8 mouse cellular contexts compared by ENCODE assay signal in the genomic region with DNA sequence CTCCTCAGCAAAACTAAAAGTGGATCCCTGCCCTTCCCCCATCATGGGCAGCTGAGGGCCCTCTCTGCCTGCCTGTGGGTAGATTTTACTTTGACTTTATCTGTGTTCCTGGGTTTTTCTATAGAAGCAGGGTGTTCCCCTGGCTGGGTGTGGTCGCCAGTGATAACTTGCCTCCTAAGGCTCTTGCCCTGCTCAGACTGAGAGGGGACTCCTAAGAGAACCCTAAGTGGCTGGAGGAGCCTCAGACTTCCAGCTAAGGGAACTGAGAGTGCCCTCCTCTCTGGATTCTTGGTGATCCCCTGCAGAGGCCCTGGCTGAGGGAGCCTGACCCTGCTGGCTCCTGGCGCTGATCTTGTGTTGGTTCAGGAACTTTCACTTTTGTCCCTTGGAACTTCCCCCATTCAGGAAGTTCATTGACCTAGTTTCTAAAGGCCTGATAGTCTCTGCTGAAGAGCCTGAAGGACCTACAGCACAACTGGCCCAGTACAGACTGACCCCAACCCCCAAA. TPM values are rescaled to one million over a fixed set of nuclear protein-coding genes. Genes with fewer than 3 reads are reported as not detected.
A peak's percentile ranks its signal among the peaks of the same experiment; 100 is the strongest.
DNase-seq lines count a peak whose midpoint lies in the region; ATAC-seq and TF ChIP-seq lines count a peak whose summit lies in the region.
"Had no signal": no experiment of that assay in that cellular context is flagged by ENCODE, and none has a peak within 500 bp of the region (broad histone marks: within the 10 kb centered on the region; RNA-seq: fewer than 3 reads in every experiment).

No protein-coding gene starts in this region.

- no peak overlapping the region for H3K4me3 ChIP-seq in ES-E14 (ENCODE audit: insufficient read depth in 1 of 2, low read depth in 1 of 2, low read length in 2 of 2, poor library complexity in 1 of 2, severe bottlenecking in 1 of 2)
- H3K4me3 ChIP-seq in bone marrow, adult 2 months (replicated peaks; ENCODE audit: control insufficient read depth, low read depth, low read length) = no peak overlapping the region
- no peak overlapping the region for H3K4me3 ChIP-seq in midbrain, postnatal 0 days (ENCODE audit: low read depth, low read length)

- TF ChIP-seq POLR2A in bone marrow, adult 2 months (IDR thresholded peaks at IDR 0.05; ENCODE audit: borderline replicate concordance, control insufficient read depth, low read depth, low read length) = 0 out of 2 replicates have a peak, but pooled peaks have one; percentile 10

- no peak for DNase-seq in ES-E14 (ENCODE audit: low read depth, low spot score)
- peak; percentile 71 for DNase-seq in kidney, adult 9 months
- DNase-seq in layer of hippocampus, postnatal 25 days (ENCODE audit: extremely low spot score in 1 of 2, low spot score in 1 of 2) = no peak
- DNase-seq in midbrain, postnatal 0 days (ENCODE audit: low spot score) = no peak

- peak overlapping the region; percentile 76 for H3K27ac ChIP-seq in ES-E14 (ENCODE audit: insufficient read depth, low read depth, low read length, poor library complexity, severe bottlenecking)
- peak overlapping the region; percentile 81 for H3K27ac ChIP-seq in bone marrow, adult 2 months (ENCODE audit: control insufficient read depth, insufficient read depth, low read depth, low read length, poor library complexity)
- no peak overlapping the region for H3K27ac ChIP-seq in midbrain, postnatal 0 days (ENCODE audit: low read depth, low read length)

- TF ChIP-seq CTCF in bone marrow, adult 2 months (IDR thresholded peaks at IDR 0.05; ENCODE audit: control insufficient read depth, insufficient read depth, low read length) = no peak
- TF ChIP-seq CTCF in midbrain, postnatal 0 days (IDR thresholded peaks at IDR 0.05) = no peak

- H3K36me3 ChIP-seq in ES-E14 (ENCODE audit: control insufficient read depth, insufficient read depth, low read length, poor library complexity, severe bottlenecking) = no peaks in the 10 kb centered on the region
- no peaks in the 10 kb centered on the region for H3K36me3 ChIP-seq in midbrain, postnatal 0 days (ENCODE audit: insufficient read depth, low read length)

- WGBS in bone marrow, adult 2 months = 13% methylated on average over 2 of the region's 2 CpGs
- WGBS in midbrain, postnatal 0 days = 64% methylated on average over 2 of the region's 2 CpGs

- ATAC-seq in megakaryocyte, adult 5-6 weeks (ENCODE audit: poor library complexity, severe bottlenecking) = peak; percentile 8; the same call in 1 of the 2 replicates
- ATAC-seq in cerebellum, adult (ENCODE audit: insufficient number of reproducible peaks, low FRiP score, low TSS enrichment) = no peak
- no peak for ATAC-seq in midbrain, postnatal 0 days (ENCODE audit: low FRiP score)

- no peak overlapping the region for H3K4me2 ChIP-seq in midbrain, postnatal 0 days (ENCODE audit: low read depth, low read length, poor library complexity, severe bottlenecking)

- in situ Hi-C loops in ES-E14 (cut with MboI; ENCODE audit: low sequenced_read_pairs in 2 of 2, unreplicated experiment in 2 of 2) = no loop called here

- no peaks in the 10 kb centered on the region for H3K9me3 ChIP-seq in ES-E14 (ENCODE audit: control insufficient read depth, insufficient read depth, low read depth, low read length)
- H3K9me3 ChIP-seq in midbrain, postnatal 0 days (ENCODE audit: low read length) = no peaks in the 10 kb centered on the region

- peaks cover 13 to 47% of the 10 kb centered on the region in 2 experiments for H3K4me1 ChIP-seq in ES-E14 (ENCODE audit: control insufficient read depth in 2 of 2, insufficient read depth in 2 of 2, low read length in 2 of 2, poor library complexity in 1 of 2)
- peaks cover 17% of the 10 kb centered on the region for H3K4me1 ChIP-seq in bone marrow, adult 2 months (ENCODE audit: control insufficient read depth, insufficient read depth, low read length)
- no peaks in the 10 kb centered on the region for H3K4me1 ChIP-seq in midbrain, postnatal 0 days (ENCODE audit: insufficient read depth, low read length)

- H3K27me3 ChIP-seq in midbrain, postnatal 0 days (ENCODE audit: insufficient read depth, low read length) = no peaks in the 10 kb centered on the region

- H3K9ac ChIP-seq in ES-E14 (ENCODE audit: insufficient read depth, low read depth, low read length, poor library complexity, severe bottlenecking) = no peak overlapping the region; the same call in 1 of the 2 replicates
- no peak overlapping the region for H3K9ac ChIP-seq in midbrain, postnatal 0 days (replicated peaks; ENCODE audit: low read length, poor library complexity, severe bottlenecking)

TF ChIP-seq in ES-E14, 5 proteins besides CTCF, POLR2A, EP300 and RAD21:
- no peak for TF ChIP-seq MAFK (IDR thresholded peaks at IDR 0.05; ENCODE audit: insufficient read depth, low read depth, low read length)
- no peak for TF ChIP-seq HCFC1 (IDR thresholded peaks at IDR 0.05; ENCODE audit: borderline replicate concordance, insufficient read depth, low read length)
- no peak for TF ChIP-seq ZNF384 (IDR thresholded peaks at IDR 0.05; ENCODE audit: low read depth, low read length)
- no peak for TF ChIP-seq ZC3H11A (IDR thresholded peaks at IDR 0.05; ENCODE audit: borderline replicate concordance, low read depth, low read length)
- no peak for TF ChIP-seq CHD2 (IDR thresholded peaks at IDR 0.05; ENCODE audit: low read depth, low read length)

RNA-seq across cellular contexts. Expression of gene Glipr2, which starts 7.2 kb away (rescaled TPM):
- 52.3 and 93.2 TPM in 2 replicates for total RNA-seq in ES-E14 (2012; rRNA removed)
- polyA plus RNA-seq in bone marrow, adult 2 months (2011; ENCODE audit: insufficient read depth, insufficient read length, low replicate concordance, missing spikeins) = 20.8 and 49.7 TPM in 2 replicates
- total RNA-seq in megakaryocyte, adult 5-6 weeks (2015) = 147 and 149 TPM in 2 replicates
- total RNA-seq in megakaryocyte, adult 5-6 weeks (2017) = 224 and 228 TPM in 2 replicates
- 1 to 10 TPM; 2.2 to 3.1 TPM for total RNA-seq in layer of hippocampus, postnatal 25 days (2021)
- total RNA-seq in midbrain, postnatal 0 days (2014; rRNA removed) = 18.2 and 20.7 TPM in 2 replicates
- 16.3 and 16.5 TPM in 2 replicates for polyA plus RNA-seq in midbrain, postnatal 0 days (2015; fragmentation: Nextera tagmentation; extraction: Ambion mirVana)

RNA-seq across cellular contexts. Expression of gene Ccin, which starts 18.9 kb away (rescaled TPM):
- total RNA-seq in ES-E14 (2012; rRNA removed) = 0.80 and 1.1 TPM in 2 replicates
- not detected in 2 replicates for polyA plus RNA-seq in bone marrow, adult 2 months (2011; ENCODE audit: insufficient read depth, insufficient read length, low replicate concordance, missing spikeins)
- 0.09 TPM in 1 of 2 replicates, not detected in the other for total RNA-seq in megakaryocyte, adult 5-6 weeks (2015)
- total RNA-seq in megakaryocyte, adult 5-6 weeks (2017) = 0.26 and 0.37 TPM in 2 replicates
- total RNA-seq in layer of hippocampus, postnatal 25 days (2021) = not detected
- 0.33 and 0.49 TPM in 2 replicates for total RNA-seq in midbrain, postnatal 0 days (2014; rRNA removed)
- polyA plus RNA-seq in midbrain, postnatal 0 days (2015; fragmentation: Nextera tagmentation; extraction: Ambion mirVana) = not detected in 2 replicates
- polyA plus RNA-seq: embryonic facial prominence, embryonic 11.5 days had no signal

RNA-seq across cellular contexts. Expression of gene Clta, which starts 39.9 kb away (rescaled TPM):
- 261 and 373 TPM in 2 replicates for total RNA-seq in ES-E14 (2012; rRNA removed)
- 114 and 168 TPM in 2 replicates for polyA plus RNA-seq in bone marrow, adult 2 months (2011; ENCODE audit: insufficient read depth, insufficient read length, low replicate concordance, missing spikeins)
- 387 and 421 TPM in 2 replicates for total RNA-seq in megakaryocyte, adult 5-6 weeks (2015)
- total RNA-seq in megakaryocyte, adult 5-6 weeks (2017) = 615 and 637 TPM in 2 replicates
- total RNA-seq in layer of hippocampus, postnatal 25 days (2021) = 100 to 1,000 TPM; 273 to 308 TPM
- total RNA-seq in midbrain, postnatal 0 days (2014; rRNA removed) = 539 and 562 TPM in 2 replicates
- polyA plus RNA-seq in midbrain, postnatal 0 days (2015; fragmentation: Nextera tagmentation; extraction: Ambion mirVana) = 380 and 390 TPM in 2 replicates
